Mouse (Mus musculus) liver, postnatal 0 days (tissue): Measurements from ENCODE around the gene Olfr1413.

Source experiments
- CTCF ChIP-seq: sonication (generic); IDR thresholded peaks from 2 replicates; pipeline ENCODE4 v1.5.1; 2016; ENCODE audit warnings: antibody characterized with exemption, low read depth
- EP300 ChIP-seq: IDR thresholded peaks from 2 replicates; pipeline ENCODE4 v1.6.1; 2016; ENCODE audit warnings: antibody characterized with exemption, low read depth, mild to moderate bottlenecking

DNA sequence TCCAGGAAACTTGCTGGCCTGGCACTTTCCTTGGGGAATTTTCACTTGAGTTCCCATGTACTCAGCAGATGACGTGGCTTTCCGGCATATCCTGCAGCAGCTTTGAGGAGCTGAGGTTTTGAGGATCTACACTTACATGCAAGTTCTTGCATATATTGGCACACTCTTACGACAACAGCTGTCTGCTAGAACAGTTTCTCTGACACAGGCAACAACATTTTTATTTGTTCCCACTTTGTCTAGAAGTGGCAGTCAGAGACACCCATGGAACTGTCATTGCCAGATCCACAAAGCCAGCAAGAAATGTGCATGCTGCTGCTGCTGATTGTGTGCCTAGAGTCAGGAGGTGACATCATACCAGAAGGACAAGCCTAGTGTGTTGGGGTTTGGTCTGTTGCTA, 47.4 kb upstream of the Olfr1413 start:
- no peak for TF ChIP-seq CTCF
- no peak for TF ChIP-seq EP300
